Mouse (Mus musculus): Measurements from ENCODE around the gene Adarb1. TPM values are rescaled to one million over a fixed set of nuclear protein-coding genes. Genes with fewer than 3 reads are reported as not detected.

Adarb1 gene
- polyA plus RNA-seq, 1 experiment from 2014 or later = 1.1 TPM

Other genes starting within 250 kb of the Adarb1 start
- 24.9 and 25.2 TPM in 2 replicates for gene Pofut2, start 159.1 kb downstream of the Adarb1 start, polyA plus RNA-seq (2015; fragmentation: Nextera tagmentation; extraction: Ambion mirVana)
- 12.1 and 13.8 TPM in 2 replicates for gene Fam207a, start 97.5 kb upstream of the Adarb1 start, polyA plus RNA-seq (2015; fragmentation: Nextera tagmentation; extraction: Ambion mirVana)
- gene Itgb2, start 112.0 kb upstream of the Adarb1 start, polyA plus RNA-seq (2015; fragmentation: Nextera tagmentation; extraction: Ambion mirVana) = 18.2 and 20.6 TPM in 2 replicates
- gene Pttg1ip, start 163.4 kb upstream of the Adarb1 start, polyA plus RNA-seq (2015; fragmentation: Nextera tagmentation; extraction: Ambion mirVana) = 87.3 and 94.5 TPM in 2 replicates
- gene Sumo3, start 187.8 kb upstream of the Adarb1 start, polyA plus RNA-seq (2015; fragmentation: Nextera tagmentation; extraction: Ambion mirVana) = 82.3 and 92.2 TPM in 2 replicates
- 0.61 TPM in 1 of 2 replicates, not detected in the other for gene Gm49325, start 187.9 kb upstream of the Adarb1 start, polyA plus RNA-seq (2015; fragmentation: Nextera tagmentation; extraction: Ambion mirVana)
- 43.7 and 46.3 TPM in 2 replicates for gene Ube2g2, start 204.0 kb upstream of the Adarb1 start, polyA plus RNA-seq (2015; fragmentation: Nextera tagmentation; extraction: Ambion mirVana)